Mouse (Mus musculus): ENCODE measurements around the gene Hbs1l. TPM values are rescaled to one million over a fixed set of nuclear protein-coding genes. Genes with fewer than 3 reads are reported as not detected.
A peak's percentile ranks its signal among the peaks of the same experiment; 100 is the strongest.

Hbs1l gene
- total RNA-seq, 2 experiments from 2014 or later: 62.0 to 68.9 TPM

GRCm38 (mm10) chr10:21271310-21271709 is 24.5 kb upstream of the Hbs1l start:
- H3K27ac ChIP-seq: no peak overlapping the region
- TF ChIP-seq CTCF (conservative IDR thresholded peaks at IDR 0.05): no peak

GRCm38 (mm10) chr10:21271785-21272184 is 24.0 kb upstream of the Hbs1l start:
- Histone ChIP-seq H3K4me3 (no peak overlapping the region), H3K27ac (no peak overlapping the region)
- no peak for DNase-seq (ENCODE audit: low spot score in 2 of 2)
- no peak for TF ChIP-seq CTCF (conservative IDR thresholded peaks at IDR 0.05)

More at GRCm38 (mm10) chr10:21271310-21271709, 24.5 kb upstream of the Hbs1l start:
- no peak overlapping the region for H3K4me3 ChIP-seq
- DNase-seq (ENCODE audit: low spot score in 2 of 2): no peak

- H3K27ac ChIP-seq: no peak overlapping the region
- DNase-seq (ENCODE audit: low spot score in 2 of 2): no peak
- TF ChIP-seq CTCF (conservative IDR thresholded peaks at IDR 0.05): no peak
- no peak overlapping the region for H3K4me3 ChIP-seq
These were observed 8.3 kb upstream of the Hbs1l start for GRCm38 (mm10) chr10:21287243-21288127.

GRCm38 (mm10) chr10:21291228-21291627 is 4.6 kb upstream of the Hbs1l start:
- Histone ChIP-seq H3K4me3 (no peak overlapping the region), H3K27ac (no peak overlapping the region)
- TF ChIP-seq CTCF (conservative IDR thresholded peaks at IDR 0.05): no peak
- DNase-seq (ENCODE audit: low spot score in 2 of 2): no peak

- DNase-seq (ENCODE audit: low spot score in 2 of 2): no peak
- no peak for TF ChIP-seq CTCF (conservative IDR thresholded peaks at IDR 0.05)
- Histone ChIP-seq H3K4me3 (no peak overlapping the region), H3K27ac (no peak overlapping the region)
These were observed 1.6 kb upstream of the Hbs1l start for GRCm38 (mm10) chr10:21294217-21294616.

GRCm38 (mm10) chr10:21295397-21295758 is 401 bp upstream of the Hbs1l start:
- DNase-seq (ENCODE audit: low spot score in 2 of 2): no peak
- TF ChIP-seq CTCF (conservative IDR thresholded peaks at IDR 0.05): no peak
- H3K27ac ChIP-seq: peak overlapping the region; percentile 90
- H3K4me3 ChIP-seq: peak overlapping the region; percentile 87

GRCm38 (mm10) chr10:21298972-21299371 is 3.2 kb downstream of the Hbs1l start:
- no peak for TF ChIP-seq CTCF (conservative IDR thresholded peaks at IDR 0.05)
- Histone ChIP-seq H3K4me3 (no peak overlapping the region), H3K27ac (no peak overlapping the region)
- no peak for DNase-seq (ENCODE audit: low spot score in 2 of 2)

GRCm38 (mm10) chr10:21301822-21302221 is 6.0 kb downstream of the Hbs1l start:
- no peak for DNase-seq (ENCODE audit: low spot score in 2 of 2)

GRCm38 (mm10) chr10:21304672-21305632 is 9.2 kb downstream of the Hbs1l start:
- no peak for TF ChIP-seq CTCF (conservative IDR thresholded peaks at IDR 0.05)
- DNase-seq (ENCODE audit: low spot score in 2 of 2): no peak

More at GRCm38 (mm10) chr10:21301822-21302221, 6.0 kb downstream of the Hbs1l start:
- Histone ChIP-seq H3K27ac (no peak overlapping the region), H3K4me3 (no peak overlapping the region)
- TF ChIP-seq CTCF (conservative IDR thresholded peaks at IDR 0.05): no peak

GRCm38 (mm10) chr10:21313732-21314131 is 18.0 kb downstream of the Hbs1l start:
- H3K4me3 ChIP-seq: no peak overlapping the region
- no peak for DNase-seq (ENCODE audit: low spot score in 2 of 2)
- no peak for TF ChIP-seq CTCF (conservative IDR thresholded peaks at IDR 0.05)
- H3K27ac ChIP-seq: no peak overlapping the region

More at GRCm38 (mm10) chr10:21304672-21305632, 9.2 kb downstream of the Hbs1l start:
- Histone ChIP-seq H3K4me3 (no peak overlapping the region), H3K27ac (peak overlapping the region; percentile 32; the same call in 1 of the 2 replicates)

- no peak overlapping the region for H3K27ac ChIP-seq
- DNase-seq (ENCODE audit: low spot score in 2 of 2): no peak
- H3K4me3 ChIP-seq: no peak overlapping the region
- no peak for TF ChIP-seq CTCF (conservative IDR thresholded peaks at IDR 0.05)
These were observed 20.3 kb downstream of the Hbs1l start for GRCm38 (mm10) chr10:21316123-21316522.

- TF ChIP-seq CTCF (conservative IDR thresholded peaks at IDR 0.05): no peak
- no peak for DNase-seq (ENCODE audit: low spot score in 2 of 2)
- no peak overlapping the region for H3K4me3 ChIP-seq
- H3K27ac ChIP-seq: no peak overlapping the region
These were observed 22.5 kb downstream of the Hbs1l start for GRCm38 (mm10) chr10:21318250-21318649.

- TF ChIP-seq CTCF (conservative IDR thresholded peaks at IDR 0.05): no peak
- H3K4me3 ChIP-seq: no peak overlapping the region
- DNase-seq (ENCODE audit: low spot score in 2 of 2): no peak
- H3K27ac ChIP-seq: no peak overlapping the region
These were observed 23.2 kb downstream of the Hbs1l start for GRCm38 (mm10) chr10:21318996-21319395.

All from layer of hippocampus, adult 2 months (tissue).